Mouse (Mus musculus): ENCODE measurements at regions not wholly inside any gene's neighbourhood (a gene's known extent, or its start where the extent isn't known, plus 50 kb on each side); places are given as distances from the start of the nearest gene placed in this dataset.

GRCm38 (mm10) chr5:46445844-46446243 is 588.4 kb upstream of the Lcorl start:
- no peak for TF ChIP-seq CTCF (IDR thresholded peaks at IDR 0.05; ENCODE audit: low read depth)
- TF ChIP-seq EP300 (optimal IDR thresholded peaks at IDR 0.05): no peak

All from stomach, postnatal 0 days (tissue).